Mouse (Mus musculus) ES-E14 (cell line): ENCODE measurements around the gene Spock3. TPM values are rescaled to one million over a fixed set of nuclear protein-coding genes. Genes with fewer than 3 reads are reported as not detected.

ENCODE experiments used
- DNase-seq: peaks from one replicate; pipeline ENCODE4 v3.0.0-alpha.2; 2013; ENCODE audit warnings: low read depth, low spot score
- H3K27ac ChIP-seq: 2 replicates; pipeline ENCODE4 v1.5.1; 2012; ENCODE audit warnings: low read depth, mild to moderate bottlenecking, low read length, moderate library complexity, mixed read lengths; ENCODE audit not compliant: poor library complexity, insufficient read depth, severe bottlenecking
- H3K36me3 ChIP-seq: 2 replicates; pipeline ENCODE4 v1.6.1; 2012; ENCODE audit warnings: mild to moderate bottlenecking, low read length, moderate library complexity, mixed read lengths; ENCODE audit not compliant: control insufficient read depth, poor library complexity, insufficient read depth, severe bottlenecking
- H3K4me1 ChIP-seq, 2 experiments: fragments of 150-350 bp in 1 of 2; sonication (generic) in 1 of 2; 2 replicates each; pipeline ENCODE4 v1.6.1; 2012; ENCODE audit warnings: low read length in 2 of 2, mild to moderate bottlenecking in 1 of 2, mixed read lengths in 1 of 2; ENCODE audit not compliant: control insufficient read depth in 2 of 2, insufficient read depth in 2 of 2, poor library complexity in 1 of 2
- H3K4me3 ChIP-seq, 2 experiments: fragments of 150-350 bp in 1 of 2; sonication (generic) in 1 of 2; 2 replicates each; pipeline ENCODE4 v1.5.1; 2012; ENCODE audit warnings: low read length in 2 of 2, low read depth in 1 of 2, mild to moderate bottlenecking in 1 of 2, mixed read lengths in 1 of 2; ENCODE audit not compliant: insufficient read depth in 1 of 2, poor library complexity in 1 of 2, severe bottlenecking in 1 of 2
- H3K9ac ChIP-seq: 2 replicates; pipeline ENCODE4 v1.6.1; 2012; ENCODE audit warnings: low read depth, mild to moderate bottlenecking, low read length, mixed read lengths; ENCODE audit not compliant: poor library complexity, insufficient read depth, severe bottlenecking
- H3K9me3 ChIP-seq: fragments of 150-350 bp; sonication (generic); 2 replicates; pipeline ENCODE4 v1.6.1; 2012; ENCODE audit warnings: low read depth, mild to moderate bottlenecking, low read length; ENCODE audit not compliant: control insufficient read depth, insufficient read depth
- CHD2 ChIP-seq: IDR thresholded peaks from 2 replicates; pipeline ENCODE4 v1.6.1; 2014; ENCODE audit warnings: mild to moderate bottlenecking, low read depth, low read length, inconsistent platforms
- HCFC1 ChIP-seq: IDR thresholded peaks from 2 replicates; pipeline ENCODE4 v1.6.1; 2012; ENCODE audit warnings: low read length, inconsistent platforms, borderline replicate concordance; ENCODE audit not compliant: insufficient read depth
- MAFK ChIP-seq: IDR thresholded peaks from 2 replicates; pipeline ENCODE4 v1.6.1; 2014; ENCODE audit warnings: mild to moderate bottlenecking, low read depth, low read length, inconsistent platforms; ENCODE audit not compliant: insufficient read depth
- ZC3H11A ChIP-seq: IDR thresholded peaks from 2 replicates; pipeline ENCODE4 v1.6.1; 2012; ENCODE audit warnings: low read depth, mild to moderate bottlenecking, inconsistent platforms, low read length, borderline replicate concordance
- ZNF384 ChIP-seq: IDR thresholded peaks from 2 replicates; pipeline ENCODE4 v1.6.1; 2012; ENCODE audit warnings: low read depth, low read length, inconsistent platforms
- in situ Hi-C, 2 experiments: fragments of 600-800 bp; cut with MboI; formaldehyde crosslinking; loops; one replicate each; pipeline ENCODE4 v1.15.1; 2025; ENCODE audit warnings: low sequenced_read_pairs in 2 of 2, inconsistent platforms in 1 of 2; ENCODE audit not compliant: unreplicated experiment in 2 of 2
- total RNA-seq: library from RNA; depleted of rRNA; stranded (reverse); fragments of 300-350 nt; gene quantifications from 2 replicates; pipeline ENCODE4 v1.2.3, GENCODE M21; 2012

The Spock3 gene
- total RNA-seq, 1 experiment, result 0.27 TPM

DNA sequence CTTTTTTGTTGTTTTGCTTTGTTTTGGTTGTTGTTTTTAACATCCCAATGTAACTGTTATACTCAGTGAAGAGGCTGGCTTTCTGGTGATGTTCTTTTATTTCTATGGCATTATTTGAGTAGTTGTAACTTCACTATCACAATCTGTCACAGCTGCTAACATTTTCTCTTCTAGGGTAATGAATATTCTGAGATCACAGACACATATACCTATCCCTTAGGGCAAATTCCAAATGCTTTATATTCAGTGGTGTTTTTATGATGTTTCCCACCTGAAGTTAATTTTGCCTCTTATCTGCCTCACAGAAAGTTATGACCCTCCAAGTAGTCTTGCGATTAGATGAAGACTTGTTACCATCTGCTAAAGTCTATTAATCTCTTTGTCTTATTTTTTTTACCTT lies 230.5 kb downstream of the Spock3 start:
- in situ Hi-C loops, result no loop called here
- Histone ChIP-seq H3K4me3 (no peak overlapping the region), H3K4me1 (no peaks in the 10 kb centered on the region), H3K9me3 (no peaks in the 10 kb centered on the region), H3K36me3 (no peaks in the 10 kb centered on the region), H3K27ac (no peak overlapping the region), H3K9ac (no peak overlapping the region)
- TF ChIP-seq ZC3H11A, result no peak
- no peak for TF ChIP-seq MAFK
- no peak for TF ChIP-seq ZNF384
- TF ChIP-seq HCFC1, result no peak
- no peak for TF ChIP-seq CHD2
- DNase-seq, result no peak

DNA sequence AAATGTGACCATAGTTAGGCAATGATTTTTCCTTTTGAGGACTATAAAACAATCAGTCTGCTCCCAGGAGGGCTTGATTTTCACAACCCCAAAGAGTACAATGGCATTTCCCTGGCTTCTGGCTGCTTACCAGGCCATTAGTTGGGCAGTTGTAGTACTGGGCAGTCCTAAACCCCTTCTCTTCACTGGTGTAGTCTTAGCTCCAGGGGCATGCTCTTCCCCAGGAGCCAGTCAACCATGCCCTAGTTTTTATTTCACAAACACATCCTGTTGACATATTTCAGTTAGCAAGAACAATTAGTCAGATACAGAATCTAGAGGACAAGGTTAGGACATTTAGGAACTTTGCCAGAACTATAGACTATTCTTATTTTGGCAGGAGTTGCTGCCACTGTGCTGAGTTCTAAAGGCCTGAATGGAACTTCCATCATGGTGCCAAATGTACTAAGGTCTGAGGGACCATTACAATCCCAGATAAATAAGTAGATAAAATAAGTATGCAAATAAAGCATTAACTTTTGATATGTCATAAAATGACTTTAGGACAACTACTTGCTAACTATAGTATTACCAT lies 308.1 kb downstream of the Spock3 start:
- no peaks in the 10 kb centered on the region for H3K36me3 ChIP-seq
- H3K9me3 ChIP-seq, result no peaks in the 10 kb centered on the region
- in situ Hi-C loops, result no loop called here
- no peak overlapping the region for H3K4me3 ChIP-seq
- H3K9ac ChIP-seq, result no peak overlapping the region
- no peak overlapping the region for H3K27ac ChIP-seq
- TF ChIP-seq HCFC1, result no peak
- TF ChIP-seq MAFK, result no peak
- no peak for TF ChIP-seq CHD2
- TF ChIP-seq ZNF384, result no peak
- TF ChIP-seq ZC3H11A, result no peak
- no peak for DNase-seq
- H3K4me1 ChIP-seq, result no peaks in the 10 kb centered on the region

DNA sequence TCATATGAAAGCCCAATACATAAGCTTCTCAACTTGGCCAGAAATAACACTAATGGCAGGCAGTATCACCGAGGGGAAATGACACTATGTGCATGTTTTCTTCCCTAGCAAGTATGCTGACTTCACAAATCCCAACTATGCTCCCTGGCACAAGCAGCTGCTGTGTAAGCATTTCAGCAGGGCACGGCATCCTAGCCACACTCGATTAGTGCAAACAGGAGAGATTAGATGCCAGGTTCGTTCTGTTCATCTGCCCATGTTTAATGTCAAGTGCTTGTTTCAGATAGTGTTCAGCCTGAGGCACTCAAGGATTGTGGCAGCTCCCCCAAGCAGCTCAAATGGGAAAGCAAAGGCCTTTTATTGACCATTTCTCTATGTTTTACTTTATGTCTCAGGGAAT lies 311.7 kb downstream of the Spock3 start:
- in situ Hi-C loops, result no loop called here
- Histone ChIP-seq H3K9ac (no peak overlapping the region), H3K36me3 (no peaks in the 10 kb centered on the region), H3K9me3 (no peaks in the 10 kb centered on the region), H3K27ac (no peak overlapping the region), H3K4me1 (no peaks in the 10 kb centered on the region), H3K4me3 (no peak overlapping the region)
- TF ChIP-seq ZC3H11A (no peak), MAFK (no peak), CHD2 (no peak), ZNF384 (no peak), HCFC1 (no peak)
- DNase-seq, result no peak

DNA sequence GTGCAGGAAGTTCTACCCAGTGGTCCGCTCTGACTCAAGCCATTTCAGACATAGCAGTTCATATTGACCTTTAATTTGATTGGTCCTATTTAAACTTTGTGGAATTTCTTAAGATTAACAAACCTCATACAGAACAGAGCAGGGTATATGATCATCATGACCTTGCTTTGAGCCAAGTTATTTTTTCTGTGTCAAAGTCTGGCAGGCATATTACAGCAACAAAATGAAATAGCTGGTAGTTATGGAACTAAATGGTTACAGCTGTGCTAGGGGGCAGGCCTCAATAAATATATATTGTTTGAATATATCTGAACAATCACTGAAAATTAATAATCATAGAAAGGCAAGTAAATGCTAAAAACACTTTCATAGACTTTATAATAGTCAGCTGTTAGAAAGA lies 384.6 kb downstream of the Spock3 start:
- TF ChIP-seq ZC3H11A (no peak), HCFC1 (no peak), CHD2 (no peak), MAFK (no peak), ZNF384 (no peak)
- Histone ChIP-seq H3K27ac (no peak overlapping the region), H3K4me3 (no peak overlapping the region), H3K9ac (no peak overlapping the region), H3K4me1 (no peaks in the 10 kb centered on the region), H3K9me3 (no peaks in the 10 kb centered on the region), H3K36me3 (no peaks in the 10 kb centered on the region)
- in situ Hi-C loops, result no loop called here
- no peak for DNase-seq

DNA sequence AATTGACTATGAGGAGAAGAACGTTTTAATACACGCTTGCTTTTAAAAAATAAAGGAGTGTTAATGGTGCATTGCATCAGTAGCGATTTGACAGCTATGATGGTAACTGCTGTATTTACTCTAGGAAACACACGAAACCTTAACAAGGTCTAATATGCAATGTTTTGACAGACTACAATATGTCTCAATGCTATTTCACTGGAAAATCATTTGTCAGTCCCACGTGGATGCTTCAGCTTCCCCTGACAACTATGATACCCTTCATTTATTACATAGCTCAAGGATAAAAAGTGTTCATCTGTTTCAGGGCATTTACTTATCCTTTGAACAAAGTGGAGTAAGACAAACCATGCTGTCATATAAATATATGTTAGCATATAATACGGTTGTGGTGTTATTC lies 417.8 kb downstream of the Spock3 start:
- no peak for DNase-seq
- H3K4me3 ChIP-seq, result no peak overlapping the region
- H3K36me3 ChIP-seq, result no peaks in the 10 kb centered on the region
- no peak overlapping the region for H3K27ac ChIP-seq
- H3K9me3 ChIP-seq, result no peaks in the 10 kb centered on the region
- in situ Hi-C loops, result no loop called here
- TF ChIP-seq HCFC1 (no peak), ZC3H11A (no peak), CHD2 (no peak), ZNF384 (no peak), MAFK (no peak)
- H3K4me1 ChIP-seq, result no peaks in the 10 kb centered on the region
- H3K9ac ChIP-seq, result no peak overlapping the region
